Mouse (Mus musculus) MEL (cell line): ENCODE results near the gene Fkbp5. TPM values are rescaled to one million over a fixed set of nuclear protein-coding genes. Genes with fewer than 3 reads are reported as not detected.
A peak's percentile ranks its signal among the peaks of the same experiment; 100 is the strongest.

Source experiments
- DNase-seq: peaks from one replicate; pipeline ENCODE4 v3.0.0; 2011; ENCODE audit warnings: low read depth, low spot score
- H3K27ac ChIP-seq: 2 replicates; pipeline ENCODE4 v1.5.1; 2012; ENCODE audit warnings: low read depth, mild to moderate bottlenecking, control low read depth, low read length, moderate library complexity; ENCODE audit not compliant: control insufficient read depth
- H3K27me3 ChIP-seq, 2 experiments: fragments of 150-350 bp in 1 of 2; sonication (generic) in 1 of 2; 2 replicates each; pipeline ENCODE4 v1.6.1; 2012; ENCODE audit warnings: low read length in 2 of 2, mild to moderate bottlenecking in 2 of 2, improper control_type of control experiment in 1 of 2, moderate library complexity in 1 of 2; ENCODE audit not compliant: insufficient read depth in 2 of 2, control insufficient read depth in 1 of 2
- H3K36me3 ChIP-seq, 2 experiments: 2 replicates each; pipeline ENCODE4 v1.6.1; 2012 to 2014; ENCODE audit warnings: low read length in 2 of 2, improper control_type of control experiment in 1 of 2, inconsistent platforms in 1 of 2, mild to moderate bottlenecking in 1 of 2; ENCODE audit not compliant: insufficient read depth in 2 of 2, control insufficient read depth in 1 of 2
- H3K4me1 ChIP-seq, 2 experiments: fragments of 150-350 bp in 1 of 2; sonication (generic) in 1 of 2; 2 replicates each; pipeline ENCODE4 v1.6.1; 2012; ENCODE audit warnings: low read length in 2 of 2, improper control_type of control experiment in 1 of 2, mild to moderate bottlenecking in 1 of 2; ENCODE audit not compliant: insufficient read depth in 2 of 2, control insufficient read depth in 1 of 2
- H3K4me3 ChIP-seq, 2 experiments: fragments of 150-350 bp in 1 of 2; sonication (generic) in 1 of 2; 2 replicates each; pipeline ENCODE4 v1.5.1; 2012; ENCODE audit warnings: low read depth in 2 of 2, low read length in 2 of 2, mild to moderate bottlenecking in 2 of 2, moderate library complexity in 2 of 2, control low read depth in 1 of 2, improper control_type of control experiment in 1 of 2; ENCODE audit not compliant: control insufficient read depth in 1 of 2, insufficient read depth in 1 of 2
- H3K79me2 ChIP-seq: 2 replicates; pipeline ENCODE4 v1.6.1; 2012; ENCODE audit warnings: mild to moderate bottlenecking, low read length, moderate library complexity; ENCODE audit not compliant: control insufficient read depth, poor library complexity, insufficient read depth
- H3K9ac ChIP-seq: 2 replicates; pipeline ENCODE4 v1.6.1; 2012; ENCODE audit warnings: low read depth, mild to moderate bottlenecking, control low read depth, low read length, moderate library complexity; ENCODE audit not compliant: control insufficient read depth, poor library complexity, severe bottlenecking
- H3K9me3 ChIP-seq: fragments of 150-350 bp; sonication (generic); replicated peaks from 2 replicates; pipeline ENCODE4 v1.6.1; 2012; ENCODE audit warnings: mild to moderate bottlenecking, low read length, improper control_type of control experiment, moderate library complexity; ENCODE audit not compliant: insufficient read depth
- CHD1 ChIP-seq: IDR thresholded peaks from 2 replicates; pipeline ENCODE4 v1.6.1; 2012; ENCODE audit warnings: low read depth, mild to moderate bottlenecking, inconsistent platforms, low read length, improper control_type of control experiment
- CHD2 ChIP-seq: IDR thresholded peaks from 2 replicates; pipeline ENCODE4 v1.6.1; 2011; ENCODE audit warnings: low read length, improper control_type of control experiment
- CTCF ChIP-seq, 3 experiments: IDR thresholded peaks in 2 of 3; conservative IDR thresholded peaks in 1 of 3; 2 replicates each; pipeline ENCODE4 v1.5.1; 2011 to 2012; ENCODE audit warnings: low read length in 3 of 3, low read depth in 2 of 3, mild to moderate bottlenecking in 2 of 3, improper control_type of control experiment in 1 of 3, inconsistent platforms in 1 of 3, mixed read lengths in 1 of 3, moderate library complexity in 1 of 3; ENCODE audit not compliant: control insufficient read depth in 1 of 3, insufficient read depth in 1 of 3, poor library complexity in 1 of 3, severe bottlenecking in 1 of 3
- E2F4 ChIP-seq: IDR thresholded peaks from 2 replicates; pipeline ENCODE4 v1.6.1; 2011; ENCODE audit warnings: low read depth, low read length, improper control_type of control experiment, borderline replicate concordance
- EP300 ChIP-seq, 2 experiments: IDR thresholded peaks; 2 replicates each; pipeline ENCODE4 v1.6.1; 2011; ENCODE audit warnings: improper control_type of control experiment in 2 of 2, low read length in 2 of 2, low read depth in 1 of 2, mild to moderate bottlenecking in 1 of 2
- ETS1 ChIP-seq: IDR thresholded peaks from 2 replicates; pipeline ENCODE4 v1.6.1; 2012; ENCODE audit warnings: low read depth, mild to moderate bottlenecking, inconsistent platforms, low read length, improper control_type of control experiment, moderate library complexity
- GATA1 ChIP-seq: IDR thresholded peaks from 2 replicates; pipeline ENCODE4 v1.6.1; 2011; ENCODE audit warnings: low read depth, low read length, improper control_type of control experiment
- HCFC1 ChIP-seq: IDR thresholded peaks from 2 replicates; pipeline ENCODE4 v1.6.1; 2012; ENCODE audit warnings: low read depth, mild to moderate bottlenecking, inconsistent platforms, low read length, improper control_type of control experiment, moderate library complexity
- MAZ ChIP-seq: IDR thresholded peaks from 2 replicates; pipeline ENCODE4 v1.6.1; 2012; ENCODE audit warnings: low read depth, mild to moderate bottlenecking, inconsistent platforms, low read length, improper control_type of control experiment
- MYC ChIP-seq: IDR thresholded peaks from 2 replicates; pipeline ENCODE4 v1.6.1; 2011; ENCODE audit warnings: low read depth, mild to moderate bottlenecking, low read length, improper control_type of control experiment, moderate library complexity
- NELFE ChIP-seq: IDR thresholded peaks from 2 replicates; pipeline ENCODE4 v1.6.1; 2011; ENCODE audit warnings: low read depth, low read length, improper control_type of control experiment
- RAD21 ChIP-seq: IDR thresholded peaks from 2 replicates; pipeline ENCODE4 v1.6.1; 2011; ENCODE audit warnings: mild to moderate bottlenecking, low read depth, low read length, improper control_type of control experiment
- SIN3A ChIP-seq: IDR thresholded peaks from 2 replicates; pipeline ENCODE4 v1.6.1; 2012; ENCODE audit warnings: low read length, improper control_type of control experiment, inconsistent platforms
- SMC3 ChIP-seq: IDR thresholded peaks from 2 replicates; pipeline ENCODE4 v1.6.1; 2011; ENCODE audit warnings: low read depth, low read length, improper control_type of control experiment
- TAL1 ChIP-seq: IDR thresholded peaks from 2 replicates; pipeline ENCODE4 v1.6.1; 2012; ENCODE audit warnings: mild to moderate bottlenecking, inconsistent platforms, low read length, moderate library complexity, mixed read lengths
- TCF12 ChIP-seq: IDR thresholded peaks from 2 replicates; pipeline ENCODE4 v1.6.1; 2014; ENCODE audit warnings: low read depth, mild to moderate bottlenecking, inconsistent platforms, low read length, improper control_type of control experiment, moderate library complexity
- UBTF ChIP-seq: IDR thresholded peaks from 2 replicates; pipeline ENCODE4 v1.6.1; 2012; ENCODE audit warnings: low read depth, mild to moderate bottlenecking, inconsistent platforms, low read length, improper control_type of control experiment, moderate library complexity, borderline replicate concordance; ENCODE audit not compliant: insufficient read depth
- USF1 ChIP-seq: IDR thresholded peaks from 2 replicates; pipeline ENCODE4 v1.6.1; 2014; ENCODE audit warnings: low read depth, mild to moderate bottlenecking, inconsistent platforms, low read length, improper control_type of control experiment, moderate library complexity
- USF2 ChIP-seq, 2 experiments: IDR thresholded peaks; 2 replicates each; pipeline ENCODE4 v1.6.1; 2011 to 2012; ENCODE audit warnings: improper control_type of control experiment in 2 of 2, low read length in 2 of 2, borderline replicate concordance in 1 of 2, inconsistent platforms in 1 of 2, low read depth in 1 of 2, mild to moderate bottlenecking in 1 of 2; ENCODE audit not compliant: insufficient read depth in 1 of 2
- ZMIZ1 ChIP-seq: IDR thresholded peaks from 2 replicates; pipeline ENCODE4 v1.6.1; 2012; ENCODE audit warnings: low read depth, mild to moderate bottlenecking, inconsistent platforms, low read length, improper control_type of control experiment, moderate library complexity
- polyA plus RNA-seq, 2 experiments: library from polyadenylated mRNA; stranded (reverse) in 1 of 2; unstranded in 1 of 2; fragments of >175 nt in 1 of 2; fragments of >200 nt in 1 of 2; gene quantifications; 2 replicates each; pipeline versions ENCODE4 v1.2.1 to v1.2.4; 2012; ENCODE audit warnings: low replicate concordance in 2 of 2, low read depth in 1 of 2; ENCODE audit not compliant: insufficient read length in 2 of 2, insufficient read depth in 1 of 2, missing spikeins in 1 of 2
- total RNA-seq: library from RNA; depleted of rRNA; stranded (reverse); fragments of 300-350 nt; gene quantifications from 2 replicates; pipeline ENCODE4 v1.2.3, GENCODE M21; 2012

Fkbp5 gene
- total and polyA plus RNA-seq, 3 experiments = 16.6 to 184 (median 44.3) TPM

DNA sequence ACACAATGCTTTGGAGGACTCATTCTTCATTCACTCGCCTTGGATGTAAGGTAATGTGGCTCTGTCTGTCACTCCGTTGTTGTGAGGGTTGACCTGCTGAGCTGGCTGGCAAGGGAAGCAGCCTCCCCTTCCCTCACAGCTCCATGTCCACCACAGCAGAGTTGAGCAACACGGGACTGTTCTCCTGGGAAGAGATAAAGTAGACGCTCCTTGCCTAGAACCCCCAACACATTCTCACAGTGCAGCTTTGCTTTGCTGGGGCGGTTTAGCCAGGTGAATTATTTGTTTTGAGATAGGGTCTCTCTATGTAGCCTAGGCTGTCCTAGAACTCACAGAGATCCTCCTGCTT is 70.5 kb downstream of the Fkbp5 start:
- Histone ChIP-seq H3K27ac (no peak overlapping the region), H3K36me3 (no peaks in the 10 kb centered on the region; a peak in 1 of 4 replicates), H3K4me3 (no peak overlapping the region), H3K9me3 (no peaks in the 10 kb centered on the region), H3K27me3 (no peaks in the 10 kb centered on the region), H3K79me2 (0 out of 2 replicates have a peak, but pooled peaks cover under 1% of the 10 kb centered on the region), H3K9ac (no peak overlapping the region), H3K4me1 (no peaks in the 10 kb centered on the region)
- TF ChIP-seq SMC3 (no peak), RAD21 (no peak), MAZ (no peak), TAL1 (no peak), EP300 (IDR thresholded peaks at IDR 0.05; ENCODE audit: low read depth in 1 of 2, low read length in 2 of 2) (no peak), MYC (no peak), HCFC1 (no peak), TCF12 (no peak), USF2 (IDR thresholded peaks at IDR 0.05; ENCODE audit: borderline replicate concordance in 1 of 2, insufficient read depth in 1 of 2, low read depth in 1 of 2, low read length in 2 of 2) (no peak), UBTF (no peak)
- no peak for DNase-seq

DNA sequence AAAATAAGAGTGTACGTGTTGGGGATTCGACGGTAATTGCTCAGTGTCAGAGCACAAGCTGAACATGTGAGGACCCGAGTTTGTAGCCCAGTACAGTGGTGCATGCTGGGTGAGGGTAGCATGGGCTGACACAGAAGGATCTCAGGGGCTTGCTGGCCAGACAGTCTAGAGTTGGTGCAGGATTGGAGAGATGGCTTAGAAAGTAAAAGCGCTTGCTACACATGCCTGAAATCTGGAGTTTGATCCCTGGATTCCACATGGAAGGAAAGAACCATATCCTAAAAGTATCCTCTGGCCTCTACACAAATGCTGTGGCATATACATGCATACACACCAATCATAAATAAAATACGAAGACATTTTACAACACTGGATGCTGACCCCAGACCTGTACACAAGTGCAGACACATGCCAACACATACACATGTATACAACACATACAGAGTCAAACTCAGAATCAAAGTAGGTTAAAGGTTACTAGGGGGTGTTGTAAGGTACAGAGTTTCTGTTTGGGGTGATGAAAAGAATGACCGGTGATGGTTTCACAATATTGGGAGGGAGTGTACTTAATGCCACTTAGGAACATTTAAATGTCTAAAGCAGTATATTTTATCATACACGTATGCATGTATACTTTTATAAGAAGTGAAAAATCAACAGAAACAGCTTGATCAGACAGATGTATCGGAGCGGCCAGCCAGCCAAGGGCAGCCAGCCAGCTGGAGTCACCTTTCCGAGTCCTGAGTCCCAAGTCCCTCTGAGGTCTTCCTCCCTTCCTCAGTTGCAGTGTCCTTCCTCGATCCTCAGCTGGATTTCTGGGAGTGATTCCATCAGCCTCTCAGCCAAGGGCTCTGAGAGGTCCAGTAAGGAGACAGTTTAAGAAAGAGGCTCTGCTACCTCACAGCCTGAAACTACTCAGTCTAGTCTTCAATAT is 71.2 kb downstream of the Fkbp5 start:
- no peaks in the 10 kb centered on the region for H3K9me3 ChIP-seq
- H3K36me3 ChIP-seq = no peaks in the 10 kb centered on the region; a peak in 1 of 4 replicates
- no peak for DNase-seq
- H3K27ac ChIP-seq = no peak overlapping the region
- TF ChIP-seq MAZ = no peak
- TF ChIP-seq, all 39 proteins: peak for 0
- H3K4me3 ChIP-seq = no peak overlapping the region
- H3K4me1 ChIP-seq = no peaks in the 10 kb centered on the region
- H3K79me2 ChIP-seq = no peaks in the 10 kb centered on the region
- no peak overlapping the region for H3K9ac ChIP-seq
- H3K27me3 ChIP-seq = no peaks in the 10 kb centered on the region

DNA sequence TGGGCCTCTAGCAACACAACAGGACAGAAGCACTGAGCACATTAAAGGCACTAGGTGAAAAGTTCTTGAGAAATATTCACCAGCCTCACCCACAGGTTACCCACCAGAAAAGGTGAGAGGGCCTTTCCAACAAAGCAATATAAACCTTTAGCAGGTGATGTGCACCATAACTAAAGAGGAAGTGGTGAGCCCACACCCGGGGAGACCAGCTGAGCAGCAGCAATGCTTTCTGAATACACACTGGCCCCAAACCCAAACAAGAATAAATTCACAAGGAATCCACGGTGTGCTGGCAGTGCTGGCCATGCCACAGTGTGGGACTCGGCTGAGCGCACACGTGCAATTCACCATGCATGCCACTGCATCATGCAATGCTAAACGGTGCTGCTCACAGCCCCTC is 74.7 kb downstream of the Fkbp5 start:
- Histone ChIP-seq H3K36me3 (no peaks in the 10 kb centered on the region; a peak in 2 of 4 replicates), H3K27ac (no peak overlapping the region), H3K79me2 (no peaks in the 10 kb centered on the region; the same call in 1 of the 2 replicates), H3K27me3 (no peaks in the 10 kb centered on the region), H3K4me3 (no peak overlapping the region), H3K9ac (no peak overlapping the region), H3K4me1 (no peaks in the 10 kb centered on the region; a peak in 1 of 4 replicates), H3K9me3 (no peaks in the 10 kb centered on the region)
- DNase-seq = peak; percentile 28
- TF ChIP-seq CHD2 (no peak), HCFC1 (no peak), ETS1 (no peak), ZMIZ1 (no peak), CTCF (IDR thresholded peaks at IDR 0.05 in 2 of 3, conservative IDR thresholded peaks at IDR 0.05 in 1 of 3; ENCODE audit: control insufficient read depth in 1 of 3, insufficient read depth in 1 of 3, low read depth in 2 of 3, low read length in 3 of 3, poor library complexity in 1 of 3, severe bottlenecking in 1 of 3) (no peak), CHD1 (no peak), MAZ (no peak), EP300 (IDR thresholded peaks at IDR 0.05; ENCODE audit: low read depth in 1 of 2, low read length in 2 of 2) (no peak), USF2 (IDR thresholded peaks at IDR 0.05; ENCODE audit: borderline replicate concordance in 1 of 2, insufficient read depth in 1 of 2, low read depth in 1 of 2, low read length in 2 of 2) (no peak), RAD21 (no peak), NELFE (no peak), UBTF (no peak), E2F4 (no peak), SIN3A (no peak), USF1 (no peak), GATA1 (no peak)
